Mouse (Mus musculus) adrenal gland, adult 2 months (tissue): ENCODE measurements at regions not wholly inside any gene's neighbourhood (a gene's known extent, or its start where the extent isn't known, plus 50 kb on each side); places are given as distances from the start of the nearest gene placed in this dataset.

Experiments
- DNase-seq: peaks from one replicate; pipeline ENCODE4 v3.0.0; 2021

GRCm38 (mm10) chr14:98730375-98730774, 263.7 kb downstream of the Rpl36a-ps1 start:
- no peak for DNase-seq

DNA sequence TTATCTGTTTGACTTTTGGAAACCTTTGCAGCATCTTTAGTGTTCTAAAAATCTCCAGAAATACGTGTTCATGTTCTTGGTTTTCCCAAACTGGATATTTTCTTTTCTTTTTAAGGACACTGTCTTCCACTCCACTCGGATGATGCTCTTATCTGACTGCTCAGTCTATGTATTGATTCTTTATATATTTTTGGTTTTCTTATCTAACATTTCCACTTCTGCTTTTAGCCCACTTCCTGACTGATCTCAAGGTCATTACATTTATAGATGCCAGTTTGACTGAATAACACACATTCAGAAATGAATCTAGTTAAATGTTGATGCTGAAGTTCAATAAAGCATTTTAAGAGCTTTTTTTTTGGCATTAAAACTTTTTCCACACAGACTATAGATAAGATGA, 265.3 kb downstream of the Rpl36a-ps1 start:
- DNase-seq = no peak

GRCm38 (mm10) chr14:98722481-98722880, 271.6 kb downstream of the Rpl36a-ps1 start:
- DNase-seq = no peak

DNA sequence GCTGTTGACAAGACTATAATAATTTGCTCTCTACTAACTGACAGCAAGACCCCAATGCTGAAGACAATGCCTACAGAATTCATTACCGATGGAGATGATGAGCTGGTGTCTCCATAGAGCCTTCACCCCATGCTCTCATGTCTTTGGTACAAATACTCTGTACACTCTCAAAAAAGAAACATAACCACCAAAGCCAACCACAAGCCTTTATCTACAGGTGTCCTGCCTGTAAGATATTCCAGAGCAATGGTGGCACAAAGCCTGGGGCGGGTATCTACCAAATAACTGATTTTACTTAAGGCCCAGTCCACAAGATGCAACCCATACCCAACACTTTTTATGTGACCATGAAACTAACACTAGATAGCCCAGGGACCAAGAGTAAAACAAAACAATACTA, 273.1 kb downstream of the Rpl36a-ps1 start:
- no peak for DNase-seq

DNA sequence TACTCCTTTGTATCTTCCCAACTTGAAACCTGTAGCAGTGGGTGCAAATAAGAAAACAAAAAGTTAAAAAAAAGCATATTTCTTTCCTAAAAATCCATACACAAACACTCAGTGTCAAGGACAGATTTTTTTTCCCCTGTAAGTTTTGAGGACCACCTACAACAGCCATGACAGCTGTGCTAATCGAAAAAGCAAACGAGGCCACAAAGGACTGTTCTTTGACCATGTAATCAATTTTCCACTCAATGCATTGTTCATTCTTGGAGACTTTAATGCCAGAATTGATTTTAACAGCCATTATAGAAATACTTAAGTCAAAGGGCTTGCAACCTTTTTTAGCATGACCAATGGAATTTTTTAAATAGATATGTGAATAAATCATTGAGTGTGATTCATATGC, 286.1 kb downstream of the Rpl36a-ps1 start:
- no peak for DNase-seq

GRCm38 (mm10) chr14:98707574-98707973, 286.5 kb downstream of the Rpl36a-ps1 start:
- DNase-seq = no peak

- no peak for DNase-seq
Observed at GRCm38 (mm10) chr14:98703289-98703688, 290.8 kb downstream of the Rpl36a-ps1 start.

- DNase-seq = no peak
Observed at GRCm38 (mm10) chr14:98656533-98656932, 337.6 kb downstream of the Rpl36a-ps1 start.

DNA sequence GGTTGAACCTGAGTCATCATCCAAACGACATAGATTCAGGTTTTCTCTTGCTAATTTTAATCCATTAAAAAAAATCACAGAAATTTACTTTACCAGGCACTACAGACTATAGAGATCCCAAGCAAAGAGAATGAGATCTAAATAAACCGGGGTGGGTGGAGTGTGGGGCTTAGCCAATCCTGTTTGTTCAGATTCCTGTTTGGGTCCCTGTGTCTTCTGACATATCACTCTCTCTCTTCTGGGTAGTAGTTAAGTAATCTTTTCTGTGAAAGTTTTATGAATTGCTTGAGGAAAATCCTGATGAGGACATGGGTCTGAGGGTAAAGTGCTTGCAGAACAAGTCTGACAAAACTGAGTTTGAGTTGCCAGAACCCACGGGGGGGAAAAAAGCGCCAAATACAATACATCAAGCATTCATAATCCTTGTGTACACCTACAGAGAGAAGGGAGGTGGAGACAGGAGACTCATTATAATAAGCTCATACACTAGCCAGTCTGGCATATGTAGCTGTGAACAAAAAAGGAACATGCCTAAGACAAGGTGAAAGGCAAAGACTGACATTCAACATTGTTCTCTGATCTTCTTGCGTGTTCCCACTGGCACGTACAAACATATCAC, 339.8 kb downstream of the Rpl36a-ps1 start:
- no peak for DNase-seq

GRCm38 (mm10) chr14:98651221-98651620, 342.9 kb downstream of the Rpl36a-ps1 start:
- DNase-seq = no peak

DNA sequence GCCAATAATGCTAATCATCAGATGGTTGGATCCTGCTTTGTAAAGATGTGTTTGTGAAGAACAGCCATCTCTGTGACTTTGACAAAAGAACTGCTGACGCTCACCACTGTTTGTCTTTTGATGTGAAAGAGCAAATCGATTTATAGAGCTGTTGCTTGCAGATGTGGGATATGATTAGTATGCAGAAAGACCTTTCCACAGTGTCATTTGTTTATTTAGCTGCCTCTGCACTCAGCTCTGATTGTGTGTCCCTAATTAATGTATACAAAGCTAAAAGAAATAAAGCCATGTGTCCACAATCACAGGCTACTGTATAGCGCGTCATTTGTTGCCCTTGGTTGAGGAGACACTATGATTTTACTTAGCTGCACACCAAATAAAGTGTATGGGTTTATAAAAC, 343.6 kb downstream of the Rpl36a-ps1 start:
- no peak for DNase-seq

GRCm38 (mm10) chr14:98647614-98648013, 346.5 kb downstream of the Rpl36a-ps1 start:
- no peak for DNase-seq

GRCm38 (mm10) chr14:98643756-98644155, 350.4 kb downstream of the Rpl36a-ps1 start:
- no peak for DNase-seq

DNA sequence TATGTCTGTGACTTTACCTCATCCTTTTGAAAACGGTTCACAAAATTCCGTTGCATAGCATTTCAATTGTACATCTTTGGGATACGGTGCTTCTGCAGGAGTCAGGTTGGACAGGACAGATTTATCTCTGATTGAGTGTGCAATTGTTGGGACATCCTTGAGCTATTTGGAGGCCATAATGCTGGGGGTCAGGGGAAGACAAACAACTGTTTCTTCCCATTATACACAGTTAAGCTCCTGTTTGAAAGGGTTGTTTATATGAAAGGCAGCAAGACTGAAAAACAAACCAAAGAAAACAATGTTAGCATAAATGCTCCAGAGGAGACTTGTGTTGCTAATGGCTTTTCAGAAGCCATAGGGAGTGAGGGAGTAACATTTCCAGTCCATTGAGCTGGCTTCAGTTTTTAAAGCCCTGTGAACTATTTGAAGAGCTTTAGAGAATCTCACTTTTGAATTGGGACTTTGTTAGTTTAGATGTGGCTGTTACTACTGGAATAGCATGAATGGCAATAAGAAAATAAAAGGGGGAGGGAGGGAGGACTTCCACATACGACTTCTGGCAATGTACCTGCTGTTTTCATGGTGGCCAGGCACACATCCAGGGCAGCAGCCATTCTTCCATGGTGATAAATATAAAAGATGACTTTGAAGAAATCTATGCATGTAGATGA, 351.3 kb downstream of the Rpl36a-ps1 start:
- no peak for DNase-seq

- DNase-seq = no peak
Observed at GRCm38 (mm10) chr14:98629026-98629425, 365.1 kb downstream of the Rpl36a-ps1 start.

- DNase-seq = no peak
Observed at GRCm38 (mm10) chr14:98626476-98626875, 367.6 kb downstream of the Rpl36a-ps1 start.

DNA sequence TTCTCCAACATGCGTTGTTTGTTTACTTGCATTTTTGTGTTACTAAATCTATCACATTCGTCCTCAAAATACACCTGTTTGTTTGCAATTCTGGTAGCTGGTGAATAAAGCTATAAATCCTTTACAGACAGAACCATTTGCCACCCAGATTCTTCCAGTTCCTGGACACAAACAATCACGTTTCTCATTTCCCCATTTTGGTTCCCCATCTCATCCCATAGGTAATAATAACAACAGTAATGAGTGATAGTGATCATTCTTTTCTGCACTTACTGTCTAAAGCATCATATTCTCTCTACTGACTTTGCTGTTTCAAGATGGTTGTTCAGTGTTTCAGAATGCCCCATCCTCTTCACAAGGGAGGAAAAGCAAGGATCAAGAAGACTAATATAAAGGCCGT, 368.3 kb downstream of the Rpl36a-ps1 start:
- no peak for DNase-seq

- DNase-seq = no peak
Observed at GRCm38 (mm10) chr14:98605772-98606171, 388.3 kb downstream of the Rpl36a-ps1 start.

- no peak for DNase-seq
Observed at GRCm38 (mm10) chr14:98596252-98596651, 397.9 kb downstream of the Rpl36a-ps1 start.

DNA sequence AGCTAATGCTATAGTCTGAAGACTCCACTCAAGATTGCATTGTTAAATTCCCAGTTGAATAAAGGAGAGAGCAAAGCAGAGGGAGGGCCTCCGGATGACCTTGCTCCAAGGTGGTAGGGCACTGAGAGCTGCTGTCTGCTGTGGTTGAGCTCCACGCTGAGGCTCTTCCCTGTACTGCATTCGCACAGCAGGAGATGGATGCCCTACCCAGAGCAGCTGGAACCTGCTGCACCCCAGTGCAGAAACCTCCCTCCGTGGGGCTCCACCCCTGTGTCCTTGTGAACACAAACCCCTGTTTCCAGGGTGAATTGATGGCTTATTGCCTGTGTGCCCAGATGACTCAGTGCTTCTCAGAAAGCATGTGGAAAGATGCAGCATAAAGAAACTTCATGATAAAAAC, 404.3 kb downstream of the Rpl36a-ps1 start:
- DNase-seq = peak; percentile 87

DNA sequence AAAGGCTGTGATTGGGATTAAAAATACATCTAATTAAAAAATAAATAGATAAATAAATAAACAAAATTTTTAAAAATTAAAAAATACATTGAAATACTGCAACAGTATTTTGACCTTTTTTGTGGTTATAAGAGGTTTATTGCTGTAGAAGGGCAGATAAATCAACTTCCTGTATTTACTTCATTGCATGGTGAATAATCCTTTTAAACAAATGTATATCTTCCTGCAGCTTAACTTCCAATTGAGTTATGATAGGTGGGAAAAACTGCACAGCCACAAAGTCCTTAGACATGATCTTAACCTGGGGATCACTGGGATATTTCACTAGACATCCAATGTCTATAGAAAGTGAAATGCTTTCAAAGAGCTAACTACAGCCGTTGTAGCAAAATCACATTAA, 402.1 kb upstream of the Dach1 start:
- DNase-seq = no peak

DNA sequence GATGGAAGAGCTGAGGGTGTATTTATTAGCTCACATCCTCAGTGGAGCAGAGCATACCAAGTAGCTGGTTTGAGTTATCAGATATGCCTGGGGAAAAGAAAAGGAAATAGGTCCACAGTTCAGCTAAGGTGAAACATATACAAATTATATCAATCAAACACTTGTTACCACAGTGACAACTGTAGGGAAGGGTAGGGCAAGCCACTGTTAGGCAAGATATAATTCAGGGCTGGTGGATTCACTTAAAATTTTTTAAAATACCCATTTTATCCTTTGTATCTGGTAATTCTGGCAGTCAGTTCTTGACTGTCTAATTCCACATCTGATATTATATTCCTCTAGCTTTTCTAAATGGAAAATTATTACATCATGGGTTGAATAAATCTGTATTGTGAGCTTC, 392.4 kb upstream of the Dach1 start:
- DNase-seq = no peak

- no peak for DNase-seq
Observed at GRCm38 (mm10) chr14:98539792-98540191, 370.2 kb upstream of the Dach1 start.

- no peak for DNase-seq
Observed at GRCm38 (mm10) chr14:98538267-98538666, 368.7 kb upstream of the Dach1 start.
